Mouse (Mus musculus) WW6 (cell line): ENCODE measurements around the gene Evc.

Experiments used
- DNase-seq: peaks from one replicate; pipeline ENCODE4 v3.0.0-alpha.2; 2013; ENCODE audit warnings: low read depth, low spot score

Evc gene

DNA sequence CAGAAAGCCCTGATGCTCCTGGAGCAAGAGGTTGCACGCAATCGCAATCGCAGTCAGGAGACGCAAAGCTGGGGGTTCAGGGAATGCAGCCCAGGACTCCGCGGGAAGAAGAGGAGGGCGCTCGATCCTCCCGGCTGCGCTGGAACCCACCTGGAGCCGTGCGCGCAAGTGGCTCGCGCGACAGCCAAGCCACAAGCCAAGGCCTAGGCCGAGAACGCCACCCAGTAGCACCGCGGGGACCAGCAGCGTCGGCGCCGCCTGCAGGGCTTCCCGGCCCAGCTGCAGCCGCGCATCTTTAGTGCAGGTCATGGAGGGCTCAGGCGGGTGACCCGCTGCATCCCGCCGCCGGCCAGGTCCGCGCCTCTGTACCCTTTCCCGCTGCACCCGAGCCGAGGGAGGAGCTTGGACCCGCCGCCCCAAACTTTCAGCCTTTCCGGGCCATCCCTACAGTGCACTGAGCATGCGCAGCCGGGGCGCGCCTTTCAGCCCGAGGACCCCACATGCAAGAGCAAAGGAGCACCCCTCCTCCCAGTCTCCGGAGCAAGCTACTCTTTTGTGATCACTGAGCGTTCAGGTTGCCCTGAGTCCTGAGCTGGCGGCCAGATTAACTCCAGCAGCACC, at the start of gene Evc:
Gene Evc (minus strand): TSS at position 410 of the 621 bp plus-strand sequence.
- peak; percentile 46 for DNase-seq

GRCm38 (mm10) chr5:37383570-37383969, 46.9 kb upstream of the Evc start:
- no peak for DNase-seq

DNA sequence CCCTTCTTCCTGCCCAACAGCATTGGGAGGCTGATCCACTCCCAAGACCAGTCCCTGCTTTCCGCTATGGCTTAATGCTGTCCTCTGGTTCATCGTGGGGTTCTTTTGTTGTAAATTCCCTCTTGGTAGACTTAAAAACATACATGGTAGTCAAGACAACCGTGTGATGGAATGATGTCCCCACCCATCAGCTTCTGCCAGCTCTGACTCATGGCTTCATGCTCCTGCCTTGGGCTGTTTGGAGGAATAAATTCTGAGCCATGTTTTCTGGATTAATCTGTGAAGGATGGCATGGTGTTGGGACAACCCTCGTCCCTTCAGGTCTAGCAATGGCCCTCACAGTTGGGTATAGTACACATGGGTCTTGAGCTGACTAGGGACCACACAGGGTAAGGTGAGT, 43.9 kb upstream of the Evc start:
- no peak for DNase-seq

DNA sequence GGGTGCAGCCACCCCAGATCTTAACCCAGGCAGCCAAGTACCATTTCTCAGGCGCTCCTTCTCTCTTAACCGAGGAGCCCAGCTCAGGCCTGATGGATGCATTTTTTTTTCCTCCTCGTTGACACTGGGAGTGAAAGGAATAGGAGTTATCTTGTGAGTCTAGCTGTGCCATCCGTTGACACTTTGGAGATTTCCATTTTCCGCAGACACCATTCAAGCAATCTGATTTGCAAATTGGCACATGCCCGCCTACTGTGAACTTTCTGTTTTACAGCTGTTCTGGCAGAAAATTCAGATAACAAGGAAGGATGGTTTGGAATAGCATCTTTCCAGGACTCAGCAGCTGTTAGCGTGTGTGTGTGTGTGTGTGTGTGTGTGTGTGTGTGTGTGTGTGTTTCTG, 40.7 kb upstream of the Evc start:
- DNase-seq = no peak

DNA sequence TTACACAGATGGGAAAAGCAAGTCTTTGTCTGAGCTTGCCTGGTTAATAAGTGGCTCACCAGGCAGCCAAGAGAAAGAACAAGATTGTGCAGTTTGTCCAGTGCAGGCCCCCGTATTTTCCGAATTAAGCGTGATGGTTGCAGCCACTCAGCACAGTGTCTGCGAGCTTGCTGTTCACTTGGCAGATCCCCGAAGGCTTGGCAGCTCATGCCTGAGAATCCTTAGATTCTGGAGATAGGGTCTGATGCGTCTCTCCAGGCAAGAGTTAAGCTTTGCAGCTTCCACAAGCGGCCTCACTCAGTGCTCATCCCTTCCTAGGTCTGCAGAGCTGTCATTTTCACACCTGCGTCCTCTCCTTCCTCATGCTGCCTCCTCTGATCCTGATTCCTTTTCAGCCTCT, 32.1 kb upstream of the Evc start:
- DNase-seq = no peak

DNA sequence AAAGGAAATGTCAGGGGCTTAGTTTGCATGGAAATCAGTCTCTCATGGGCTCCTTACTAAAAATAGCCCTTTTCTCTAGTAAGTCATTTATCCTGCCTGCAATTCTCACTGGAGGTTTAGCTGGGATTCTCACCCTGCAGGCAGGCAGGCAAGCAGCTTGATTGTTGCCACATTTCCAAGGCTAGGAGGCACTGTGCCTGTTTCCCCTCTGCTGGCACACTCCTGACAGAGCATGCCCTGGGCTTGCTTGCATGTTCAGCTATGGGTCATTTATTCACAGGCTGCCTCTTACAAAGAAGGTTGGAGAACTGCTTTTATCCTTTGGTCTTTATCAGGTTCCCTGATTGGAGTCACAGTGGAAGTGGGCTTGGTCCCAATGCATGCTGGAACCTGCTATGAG, 29.1 kb upstream of the Evc start:
- no peak for DNase-seq

DNA sequence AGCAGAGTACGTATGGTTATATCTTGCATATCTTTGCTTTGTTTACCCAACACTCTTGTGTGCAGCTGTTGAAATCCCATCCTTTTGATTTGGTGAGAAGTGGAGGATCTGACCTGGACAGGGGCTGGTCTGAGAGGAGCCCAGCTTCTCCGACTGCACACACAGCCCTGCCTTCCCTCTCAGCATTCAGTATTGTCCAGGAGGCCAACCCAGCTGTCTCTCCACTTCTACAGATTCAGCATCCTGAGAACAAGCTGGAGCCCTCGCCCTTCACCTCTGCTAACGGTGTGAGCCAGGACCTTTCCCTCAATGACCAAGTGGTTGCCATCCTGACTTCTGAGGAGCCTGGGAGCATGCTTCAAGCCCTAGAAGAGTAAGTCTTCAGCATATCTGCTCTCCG, 26.6 kb upstream of the Evc start:
- DNase-seq = no peak

- no peak for DNase-seq
Measured at GRCm38 (mm10) chr5:37362618-37363017, 25.9 kb upstream of the Evc start.

DNA sequence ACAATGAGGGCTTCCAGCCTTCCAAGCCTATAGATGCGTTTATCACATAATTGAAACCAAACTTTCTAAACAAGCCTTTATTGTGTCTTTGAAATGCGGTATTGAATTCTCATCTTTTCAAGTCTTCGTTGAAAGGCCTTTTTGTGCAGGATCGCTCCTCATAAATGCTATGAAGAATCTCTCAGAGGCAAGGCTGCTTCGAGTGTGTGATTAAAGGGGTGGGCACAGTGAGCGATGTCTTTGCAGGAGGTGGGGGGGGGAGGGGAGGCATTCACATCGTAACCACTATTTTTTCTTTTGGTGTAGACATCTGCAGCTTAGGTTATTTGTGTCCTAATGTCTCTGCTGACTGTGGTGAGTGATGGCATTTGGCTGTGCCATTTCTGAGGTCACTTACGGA, 19.3 kb upstream of the Evc start:
- no peak for DNase-seq

DNA sequence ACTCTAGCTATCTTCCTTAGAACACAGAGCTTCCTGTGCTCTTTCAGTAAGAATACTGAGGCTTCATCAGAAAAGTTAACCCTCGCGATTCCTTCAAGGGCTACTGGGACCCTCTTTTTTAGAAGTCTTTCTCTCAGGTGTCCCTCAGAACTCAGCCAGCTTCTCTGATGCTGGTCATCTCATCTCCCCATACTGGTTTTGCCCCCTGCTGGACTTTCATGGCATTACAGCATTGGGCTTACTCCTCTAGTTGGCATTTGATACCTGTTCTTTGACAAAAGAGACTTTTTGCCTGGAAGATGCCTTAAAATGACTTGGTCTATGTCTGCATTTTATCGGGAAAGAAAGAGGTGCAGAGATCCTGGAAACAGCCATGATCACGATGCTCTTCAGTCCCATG, 17.7 kb upstream of the Evc start:
- no peak for DNase-seq

DNA sequence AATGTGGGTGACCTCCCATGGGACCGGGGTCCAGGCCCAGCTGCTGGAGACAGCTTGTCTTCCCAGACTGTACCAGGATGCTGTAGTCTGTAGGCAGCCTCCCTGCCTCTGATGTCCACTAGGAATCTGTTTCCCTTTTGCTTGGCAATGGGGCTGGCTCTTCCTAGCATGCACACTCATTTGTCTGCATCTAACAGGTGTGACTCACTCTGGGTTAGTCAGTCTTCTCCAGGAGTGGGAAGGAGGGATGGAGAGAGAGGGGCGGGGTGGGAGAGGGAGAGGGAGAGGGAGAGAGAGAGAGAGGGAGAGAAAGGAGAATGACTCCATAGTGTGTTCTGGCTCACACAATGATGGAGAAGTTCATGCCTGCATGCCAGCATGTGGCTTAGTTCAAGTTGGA, 15.1 kb upstream of the Evc start:
- DNase-seq = no peak

DNA sequence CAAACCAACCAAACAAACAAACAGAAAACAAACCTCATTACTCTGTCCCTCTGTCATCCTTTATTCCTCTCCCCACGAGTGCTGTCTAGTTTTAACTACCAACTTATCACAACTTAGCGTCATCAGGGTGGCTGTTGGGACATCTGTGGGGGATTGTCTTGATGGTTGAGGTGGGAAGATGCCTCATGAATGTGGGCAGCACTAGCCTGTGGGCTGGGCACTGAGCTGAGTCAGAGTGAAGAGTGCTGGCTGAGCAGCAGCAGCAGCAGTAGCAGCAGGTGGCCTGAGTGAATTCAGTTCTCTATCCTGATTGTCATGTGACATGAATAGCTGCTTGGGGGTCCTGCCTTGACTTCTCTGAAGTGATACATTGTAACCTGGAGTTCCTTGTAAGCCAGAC, 7.3 kb upstream of the Evc start:
- DNase-seq = no peak

DNA sequence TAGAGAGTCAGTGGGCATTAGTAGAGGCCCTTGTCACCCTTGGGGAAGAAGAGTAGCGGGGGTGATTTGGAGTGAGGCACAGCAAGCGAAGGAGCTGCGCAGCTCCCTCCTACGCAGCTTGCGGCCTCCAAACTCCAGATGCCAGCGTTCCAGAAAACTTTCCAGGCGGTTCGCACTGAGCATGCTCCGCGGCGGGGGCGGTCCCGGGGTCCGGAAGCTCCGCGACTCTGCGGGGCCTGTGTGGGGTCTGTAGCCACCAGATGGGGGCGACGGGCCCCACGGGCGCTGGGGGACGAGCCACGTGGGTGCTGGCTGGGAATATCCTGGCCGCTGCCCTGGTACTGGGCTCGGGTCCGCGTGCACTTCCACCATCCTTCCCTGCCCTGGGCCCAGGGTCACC, 1.6 kb upstream of the Evc start, which contains the start of gene Evc2:
Gene Evc2 (plus strand): TSS at position 212 of the 400 bp plus-strand sequence.
- no peak for DNase-seq

- no peak for DNase-seq
Measured at GRCm38 (mm10) chr5:37337696-37338095, 1.0 kb upstream of the Evc start.

GRCm38 (mm10) chr5:37335061-37335460, 1.6 kb downstream of the Evc start:
- DNase-seq = no peak

DNA sequence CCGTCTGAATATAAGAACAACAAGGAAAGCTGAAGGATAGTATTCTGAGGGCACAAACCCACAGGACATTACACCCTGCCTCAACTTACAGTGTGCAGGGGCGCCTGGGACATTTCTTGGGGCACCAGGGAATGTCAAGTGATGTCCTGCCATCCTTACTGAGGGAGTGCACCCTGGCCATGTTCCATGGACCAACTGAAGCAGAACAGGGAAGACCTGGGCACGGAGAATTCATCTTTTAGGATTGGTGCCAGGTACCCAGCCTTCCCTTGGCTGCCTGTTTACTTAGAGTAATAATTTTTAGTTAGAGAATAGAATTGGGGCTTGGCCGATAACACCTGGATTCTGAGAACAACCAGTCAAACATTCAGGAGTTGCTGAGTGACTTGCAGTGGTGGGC, 4.6 kb downstream of the Evc start:
- DNase-seq = no peak

- no peak for DNase-seq
Measured at GRCm38 (mm10) chr5:37331133-37331505, 5.6 kb downstream of the Evc start.

DNA sequence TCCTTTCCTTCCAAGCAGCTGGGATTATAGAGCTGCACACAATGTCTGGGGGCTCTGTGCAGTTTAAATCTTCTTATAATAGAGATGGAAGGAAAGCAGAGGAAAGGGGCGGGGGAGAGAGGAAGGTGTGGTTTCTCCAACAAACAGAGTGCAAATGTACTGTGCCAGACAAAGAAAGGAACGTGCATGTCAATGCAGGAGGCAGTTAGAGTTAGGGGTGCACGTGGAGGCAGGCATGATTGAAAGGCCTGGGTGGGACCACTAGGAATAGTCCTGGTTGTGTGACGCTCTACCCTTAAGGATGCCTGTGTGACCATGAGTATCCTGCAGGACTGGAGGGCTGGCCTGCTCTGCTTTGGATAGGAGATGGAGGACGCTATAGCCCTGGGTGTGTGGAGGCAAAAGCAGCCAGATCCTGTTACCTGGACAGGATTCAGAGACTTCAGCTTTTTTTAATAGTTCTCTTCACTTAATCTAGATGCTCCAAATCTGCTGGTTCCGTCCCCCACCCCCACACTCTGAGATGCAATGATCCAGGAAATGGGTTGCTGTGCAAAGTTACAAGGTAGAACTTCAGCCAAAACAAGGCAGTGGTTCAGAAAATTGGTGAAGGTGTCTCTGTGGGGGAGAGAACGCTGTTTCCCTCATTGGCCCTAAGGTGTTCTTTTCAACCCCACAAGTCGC, 6.1 kb downstream of the Evc start:
- DNase-seq = no peak

DNA sequence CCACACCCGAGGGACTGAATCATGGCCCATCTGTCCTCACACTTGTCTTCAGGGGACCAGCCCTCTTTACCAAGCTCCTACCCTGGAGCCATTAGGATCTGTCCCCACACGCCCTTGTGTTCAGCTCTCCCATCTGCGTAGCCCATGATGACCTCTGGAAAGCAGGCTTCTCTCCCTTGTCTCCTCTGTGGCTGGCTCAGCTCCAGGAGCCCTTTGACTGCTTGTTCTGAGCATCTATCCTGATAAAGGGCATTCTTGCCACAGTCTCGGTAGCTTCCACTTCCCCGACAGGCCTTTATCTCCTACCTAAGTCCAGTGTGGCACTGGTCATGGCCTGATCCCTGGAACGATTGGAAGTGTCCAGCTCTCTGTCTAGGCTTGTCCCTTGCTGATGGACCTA, 10.0 kb downstream of the Evc start:
- no peak for DNase-seq

DNA sequence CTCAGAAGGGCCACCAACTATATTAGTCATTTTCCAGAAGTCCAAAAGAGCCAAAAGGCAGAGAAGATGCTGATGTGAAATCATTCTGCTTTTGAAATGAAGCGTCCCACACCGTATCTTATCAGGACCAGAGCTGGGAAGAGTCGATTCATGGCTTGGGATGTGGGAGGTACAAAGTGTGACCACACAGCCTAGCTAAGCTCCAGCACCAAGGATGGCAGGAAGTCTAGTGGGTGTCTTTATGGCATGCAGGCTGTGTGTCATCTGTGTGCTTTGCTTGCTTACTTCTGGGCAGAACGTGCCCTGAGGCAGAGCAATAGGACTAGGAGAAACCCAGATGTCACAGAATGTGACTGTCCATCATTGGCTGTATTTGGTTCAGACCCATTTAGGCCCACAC, 15.9 kb downstream of the Evc start:
- DNase-seq = no peak

DNA sequence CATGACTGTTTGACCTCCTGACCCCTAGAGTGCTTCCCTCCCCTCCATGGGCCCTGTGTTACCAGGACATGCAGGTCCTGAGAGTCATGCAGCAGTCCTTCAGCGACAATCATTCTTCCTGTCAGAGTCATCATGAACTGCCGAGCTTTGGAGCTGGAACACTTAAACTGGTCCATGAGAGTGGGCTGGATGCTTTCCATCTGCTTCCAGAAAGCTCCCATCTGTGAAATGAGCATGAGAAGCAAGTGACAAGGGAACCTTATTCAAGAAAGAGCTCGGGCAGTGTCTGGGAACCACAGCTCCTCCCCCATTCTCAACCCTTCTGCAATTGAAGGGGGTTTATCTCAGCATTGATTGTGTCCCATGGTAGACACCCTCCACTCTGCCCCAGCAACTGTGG, 16.5 kb downstream of the Evc start:
- DNase-seq = no peak

GRCm38 (mm10) chr5:37318715-37319114, 18.0 kb downstream of the Evc start:
- no peak for DNase-seq

DNA sequence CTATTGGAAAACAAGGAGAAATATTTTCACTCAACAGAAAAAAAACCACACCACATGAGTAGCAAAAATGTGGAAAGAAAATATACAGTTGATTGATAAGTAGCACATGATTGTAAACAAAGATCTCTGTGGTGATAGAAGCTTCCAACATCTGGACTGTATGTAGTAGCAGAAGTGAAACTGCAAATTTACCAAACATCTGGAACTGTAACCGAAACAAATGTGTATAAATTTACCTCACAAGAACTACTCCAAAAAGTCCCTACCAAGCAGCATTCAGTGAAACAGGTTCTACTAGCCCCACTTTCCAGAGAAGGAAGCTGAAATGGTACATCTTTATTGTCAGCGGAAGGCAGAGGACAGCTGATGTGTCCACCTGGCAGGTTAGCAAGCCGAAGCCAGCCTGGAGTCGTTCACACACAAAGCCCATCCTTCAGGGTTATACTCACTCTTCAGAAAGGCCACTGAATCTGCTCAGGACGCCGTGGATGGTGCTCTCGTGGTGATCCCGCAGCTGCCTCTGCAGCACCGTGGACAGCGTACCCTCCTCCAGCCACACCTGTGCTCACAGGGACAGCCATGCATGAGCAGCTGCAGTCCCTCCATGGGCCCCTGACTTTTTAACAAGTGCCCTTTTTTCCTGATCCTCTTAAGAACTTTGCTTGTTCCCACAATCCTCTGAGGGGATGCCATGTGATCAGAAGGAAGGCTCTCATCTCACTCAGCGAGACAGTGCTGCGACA, 23.5 kb downstream of the Evc start:
- no peak for DNase-seq
